Mouse (Mus musculus): ENCODE data around the gene Sdhaf2.

Sdhaf2 gene

GRCm38 (mm10) chr19:10557001-10557400 is 31.1 kb upstream of the Sdhaf2 start:
- no peaks in the 10 kb centered on the region for H3K9me3 ChIP-seq (ENCODE audit: low read length)
- H3K4me3 ChIP-seq (replicated peaks; ENCODE audit: low read length) = no peak overlapping the region
- no peak for TF ChIP-seq CTCF (conservative IDR thresholded peaks at IDR 0.05; ENCODE audit: low read length)
- TF ChIP-seq NANOG (IDR thresholded peaks at IDR 0.05; ENCODE audit: borderline replicate concordance, low read length) = no peak
- no peak for TF ChIP-seq POU5F1 (IDR thresholded peaks at IDR 0.05; ENCODE audit: borderline replicate concordance, low read length)
- peaks cover 16% of the 10 kb centered on the region for H3K36me3 ChIP-seq (ENCODE audit: insufficient read depth, low read length)
- peaks cover 29% of the 10 kb centered on the region for H3K4me1 ChIP-seq (replicated peaks; ENCODE audit: low read depth, low read length)
- no peaks in the 10 kb centered on the region for H3K27me3 ChIP-seq (ENCODE audit: insufficient read depth, low read length)

GRCm38 (mm10) chr19:10555624-10556510 is 29.9 kb upstream of the Sdhaf2 start, which contains the start of gene Tmem216:
TSS of gene Tmem216 (minus strand) at chr19:10556238.
- TF ChIP-seq NANOG (IDR thresholded peaks at IDR 0.05; ENCODE audit: borderline replicate concordance, low read length) (no peak), POU5F1 (IDR thresholded peaks at IDR 0.05; ENCODE audit: borderline replicate concordance, low read length) (no peak), CTCF (conservative IDR thresholded peaks at IDR 0.05; ENCODE audit: low read length) (no peak)
- peak within 1 kb of the TSS; percentile 84 for H3K4me3 ChIP-seq (replicated peaks; ENCODE audit: low read length)
- peaks cover 29% of the 10 kb centered on the region for H3K4me1 ChIP-seq (replicated peaks; ENCODE audit: low read depth, low read length)
- H3K27me3 ChIP-seq (ENCODE audit: insufficient read depth, low read length) = no peaks in the 10 kb centered on the region
- H3K9me3 ChIP-seq (ENCODE audit: low read length) = no peaks in the 10 kb centered on the region
- peaks cover 27% of the 10 kb centered on the region for H3K36me3 ChIP-seq (ENCODE audit: insufficient read depth, low read length)

GRCm38 (mm10) chr19:10539454-10539853 is 13.5 kb upstream of the Sdhaf2 start:
- Histone ChIP-seq H3K9me3 (ENCODE audit: low read length) (no peaks in the 10 kb centered on the region), H3K27me3 (ENCODE audit: insufficient read depth, low read length) (no peaks in the 10 kb centered on the region), H3K4me3 (replicated peaks; ENCODE audit: low read length) (no peak overlapping the region), H3K4me1 (replicated peaks; ENCODE audit: low read depth, low read length) (peaks cover 17% of the 10 kb centered on the region), H3K36me3 (ENCODE audit: insufficient read depth, low read length) (peaks cover 98% of the 10 kb centered on the region)
- TF ChIP-seq POU5F1 (IDR thresholded peaks at IDR 0.05; ENCODE audit: borderline replicate concordance, low read length) = no peak
- TF ChIP-seq CTCF (conservative IDR thresholded peaks at IDR 0.05; ENCODE audit: low read length) = no peak
- no peak for TF ChIP-seq NANOG (IDR thresholded peaks at IDR 0.05; ENCODE audit: borderline replicate concordance, low read length)

GRCm38 (mm10) chr19:10530082-10530481 is 4.1 kb upstream of the Sdhaf2 start:
- H3K9me3 ChIP-seq (ENCODE audit: low read length) = no peaks in the 10 kb centered on the region
- no peaks in the 10 kb centered on the region for H3K27me3 ChIP-seq (ENCODE audit: insufficient read depth, low read length)
- peaks cover 19% of the 10 kb centered on the region for H3K4me1 ChIP-seq (replicated peaks; ENCODE audit: low read depth, low read length)
- no peak overlapping the region for H3K4me3 ChIP-seq (replicated peaks; ENCODE audit: low read length)
- H3K36me3 ChIP-seq (ENCODE audit: insufficient read depth, low read length) = peaks cover 77% of the 10 kb centered on the region
- TF ChIP-seq CTCF (conservative IDR thresholded peaks at IDR 0.05; ENCODE audit: low read length) = peak; percentile 35
- no peak for TF ChIP-seq NANOG (IDR thresholded peaks at IDR 0.05; ENCODE audit: borderline replicate concordance, low read length)
- TF ChIP-seq POU5F1 (IDR thresholded peaks at IDR 0.05; ENCODE audit: borderline replicate concordance, low read length) = no peak

GRCm38 (mm10) chr19:10525106-10525901 is 638 bp downstream of the Sdhaf2 start, which contains the start of gene Cpsf7:
TSS of gene Cpsf7 (plus strand) at chr19:10525266.
- no peaks in the 10 kb centered on the region for H3K9me3 ChIP-seq (ENCODE audit: low read length)
- H3K4me1 ChIP-seq (replicated peaks; ENCODE audit: low read depth, low read length) = peaks cover 31% of the 10 kb centered on the region
- H3K4me3 ChIP-seq (replicated peaks; ENCODE audit: low read length) = peak within 1 kb of the TSS; percentile 95
- TF ChIP-seq CTCF (conservative IDR thresholded peaks at IDR 0.05; ENCODE audit: low read length) (no peak), NANOG (IDR thresholded peaks at IDR 0.05; ENCODE audit: borderline replicate concordance, low read length) (no peak), POU5F1 (IDR thresholded peaks at IDR 0.05; ENCODE audit: borderline replicate concordance, low read length) (no peak)
- peaks cover 41% of the 10 kb centered on the region for H3K36me3 ChIP-seq (ENCODE audit: insufficient read depth, low read length)
- H3K27me3 ChIP-seq (ENCODE audit: insufficient read depth, low read length) = no peaks in the 10 kb centered on the region

GRCm38 (mm10) chr19:10524784-10525105 is 1.2 kb downstream of the Sdhaf2 start:
- H3K4me1 ChIP-seq (replicated peaks; ENCODE audit: low read depth, low read length) = peaks cover 31% of the 10 kb centered on the region
- H3K27me3 ChIP-seq (ENCODE audit: insufficient read depth, low read length) = no peaks in the 10 kb centered on the region
- no peak for TF ChIP-seq CTCF (conservative IDR thresholded peaks at IDR 0.05; ENCODE audit: low read length)
- TF ChIP-seq POU5F1 (IDR thresholded peaks at IDR 0.05; ENCODE audit: borderline replicate concordance, low read length) = no peak
- TF ChIP-seq NANOG (IDR thresholded peaks at IDR 0.05; ENCODE audit: borderline replicate concordance, low read length) = no peak
- H3K4me3 ChIP-seq (replicated peaks; ENCODE audit: low read length) = peak overlapping the region; percentile 95
- no peaks in the 10 kb centered on the region for H3K9me3 ChIP-seq (ENCODE audit: low read length)
- H3K36me3 ChIP-seq (ENCODE audit: insufficient read depth, low read length) = peaks cover 39% of the 10 kb centered on the region

- TF ChIP-seq POU5F1 (IDR thresholded peaks at IDR 0.05; ENCODE audit: borderline replicate concordance, low read length) (no peak), CTCF (conservative IDR thresholded peaks at IDR 0.05; ENCODE audit: low read length) (no peak), NANOG (IDR thresholded peaks at IDR 0.05; ENCODE audit: borderline replicate concordance, low read length) (no peak)
- H3K36me3 ChIP-seq (ENCODE audit: insufficient read depth, low read length) = peaks cover 33% of the 10 kb centered on the region
- H3K9me3 ChIP-seq (ENCODE audit: low read length) = no peaks in the 10 kb centered on the region
- peaks cover 31% of the 10 kb centered on the region for H3K4me1 ChIP-seq (replicated peaks; ENCODE audit: low read depth, low read length)
- H3K27me3 ChIP-seq (ENCODE audit: insufficient read depth, low read length) = no peaks in the 10 kb centered on the region
- peak overlapping the region; percentile 95; the same call in 1 of the 2 replicates for H3K4me3 ChIP-seq (replicated peaks; ENCODE audit: low read length)
Observed at GRCm38 (mm10) chr19:10523483-10524080, 2.4 kb downstream of the Sdhaf2 start.

- Histone ChIP-seq H3K4me1 (replicated peaks; ENCODE audit: low read depth, low read length) (peaks cover 25% of the 10 kb centered on the region), H3K4me3 (replicated peaks; ENCODE audit: low read length) (no peak overlapping the region), H3K36me3 (ENCODE audit: insufficient read depth, low read length) (peaks cover 30% of the 10 kb centered on the region), H3K27me3 (ENCODE audit: insufficient read depth, low read length) (no peaks in the 10 kb centered on the region), H3K9me3 (ENCODE audit: low read length) (no peaks in the 10 kb centered on the region)
- TF ChIP-seq CTCF (conservative IDR thresholded peaks at IDR 0.05; ENCODE audit: low read length) = no peak
- no peak for TF ChIP-seq POU5F1 (IDR thresholded peaks at IDR 0.05; ENCODE audit: borderline replicate concordance, low read length)
- no peak for TF ChIP-seq NANOG (IDR thresholded peaks at IDR 0.05; ENCODE audit: borderline replicate concordance, low read length)
Observed at GRCm38 (mm10) chr19:10521926-10522325, 4.0 kb downstream of the Sdhaf2 start.
